Mouse (Mus musculus): ENCODE results near the gene Smarcc2.

DNA sequence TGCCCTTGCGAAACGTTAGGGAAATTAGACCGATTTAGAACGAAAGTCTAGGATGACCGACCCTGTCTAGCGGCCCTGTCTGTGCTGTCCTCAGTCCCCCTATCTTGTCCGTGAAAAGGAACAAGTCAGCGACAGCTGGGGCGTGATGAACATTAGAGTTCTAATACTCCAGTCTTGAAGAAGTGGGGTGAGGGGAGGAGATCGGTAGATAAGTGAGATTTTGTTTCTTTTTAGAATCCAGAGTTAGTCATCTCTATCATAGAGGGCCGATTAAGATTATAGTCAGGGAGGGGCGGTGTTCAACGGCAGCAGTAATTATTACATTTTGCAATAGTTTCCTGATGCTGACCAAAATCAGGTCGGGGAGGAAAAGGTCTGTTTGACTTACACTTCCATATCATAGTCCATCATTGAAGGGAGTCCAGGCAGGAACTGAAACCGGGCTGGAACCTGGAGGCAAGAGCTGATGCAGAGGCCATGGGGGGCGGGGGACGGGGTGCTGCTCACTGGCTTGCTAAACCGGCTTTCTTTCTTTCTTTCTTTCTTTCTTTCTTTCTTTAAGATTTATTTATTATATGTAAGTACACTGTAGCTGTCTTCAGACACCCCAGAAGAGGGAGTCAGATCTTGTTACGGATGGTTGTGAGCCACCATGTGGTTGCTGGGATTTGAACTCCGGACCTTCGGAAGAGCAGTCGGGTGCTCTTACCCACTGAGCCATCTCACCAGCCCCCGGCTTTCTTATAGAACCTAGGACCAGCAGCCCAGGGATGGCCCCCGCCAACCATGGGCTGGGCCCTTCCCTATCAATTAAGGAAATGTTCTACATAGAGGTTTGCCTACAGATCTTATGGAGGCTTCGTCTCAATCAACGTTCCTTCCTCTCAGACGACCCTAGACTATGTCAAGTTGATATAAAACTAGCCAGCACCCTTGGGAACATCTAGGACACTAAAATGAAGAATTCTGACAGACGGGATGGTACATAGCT is 67.6 kb downstream of the Smarcc2 start:
- TF ChIP-seq CTCF (IDR thresholded peaks at IDR 0.05; ENCODE audit: low read depth, low read length), result no peak
- TF ChIP-seq GATA1 (IDR thresholded peaks at IDR 0.05; ENCODE audit: borderline replicate concordance, low read length), result no peak
- TF ChIP-seq POLR2AphosphoS5 (IDR thresholded peaks at IDR 0.05; ENCODE audit: insufficient replicate concordance, low read depth, low read length), result no peak
